Mouse (Mus musculus) kidney, postnatal 0 days (tissue): ENCODE results near the gene Nlrp4b. TPM values are rescaled to one million over a fixed set of nuclear protein-coding genes. Genes with fewer than 3 reads are reported as not detected.
"Not testable (repeated sequence)": the region's sequence is repeated elsewhere in the genome, so short reads cannot be mapped to it uniquely, and the experiment has no call there.

ENCODE experiments used
- ATAC-seq: fragments of 200-750 bp; cut with Nextera tagmentation; replicated peaks from 2 replicates; pipeline ENCODE4 v1.8.0; 2017; ENCODE audit warnings: low read depth, moderate number of reproducible peaks, moderate TSS enrichment, moderate library complexity; ENCODE audit not compliant: low FRiP score
- DNase-seq: peaks from one replicate; pipeline ENCODE4 v3.0.0-alpha.2; 2016; ENCODE audit warnings: low spot score
- H3K27ac ChIP-seq: fragments of 300-500 bp; sonication (generic); 2 replicates; pipeline ENCODE4 v1.5.1; 2014; ENCODE audit warnings: mild to moderate bottlenecking
- H3K27me3 ChIP-seq: fragments of 300-500 bp; sonication (generic); 2 replicates; pipeline ENCODE4 v1.6.1; 2014; ENCODE audit warnings: low read length, mixed read lengths; ENCODE audit not compliant: insufficient read depth
- H3K36me3 ChIP-seq: fragments of 300-500 bp; sonication (generic); 2 replicates; pipeline ENCODE4 v1.6.1; 2014; ENCODE audit warnings: low read length, mixed read lengths; ENCODE audit not compliant: insufficient read depth
- H3K4me1 ChIP-seq: fragments of 300-500 bp; sonication (generic); replicated peaks from 2 replicates; pipeline ENCODE4 v1.6.1; 2014; ENCODE audit warnings: antibody characterized with exemption, low read length, mixed read lengths; ENCODE audit not compliant: insufficient read depth
- H3K4me2 ChIP-seq: fragments of 300-500 bp; sonication (generic); 2 replicates; pipeline ENCODE4 v1.6.1; 2014; ENCODE audit warnings: mild to moderate bottlenecking, low read length, moderate library complexity, mixed read lengths
- H3K4me3 ChIP-seq: fragments of 300-500 bp; sonication (generic); replicated peaks from 2 replicates; pipeline ENCODE4 v1.5.1; 2014; ENCODE audit warnings: low read depth, low read length
- H3K9ac ChIP-seq: fragments of 300-500 bp; sonication (generic); 2 replicates; pipeline ENCODE4 v1.6.1; 2014; ENCODE audit warnings: low read depth, low read length
- H3K9me3 ChIP-seq: fragments of 300-500 bp; sonication (generic); replicated peaks from 2 replicates; pipeline ENCODE4 v1.6.1; 2016; ENCODE audit warnings: low read length, inconsistent platforms, mixed read lengths
- CTCF ChIP-seq: IDR thresholded peaks from 2 replicates; pipeline ENCODE4 v1.5.1; 2016; ENCODE audit warnings: antibody characterized with exemption, low read depth, mild to moderate bottlenecking, moderate library complexity
- WGBS: fragments of 180-500 bp; shearing (Covaris S2); extraction: QIAGEN DNeasy Blood & Tissue Kit; methylation state at CpG from one replicate; pipeline ENCODE4 v1.1.7; 2014; 5-methylcytosine and 5-hydroxymethylcytosine counted together
- polyA plus RNA-seq: library from polyadenylated mRNA; unstranded; fragments of >200 nt; fragmentation: Nextera tagmentation; extraction: Ambion mirVana; gene quantifications from 2 replicates; pipeline ENCODE4 v1.2.1, GENCODE M21; 2015

The Nlrp4b gene
- polyA plus RNA-seq = not detected in 2 replicates

- WGBS = 89% methylated on average over 1 of the region's 1 CpGs
These were observed at the start of gene Nlrp4b for GRCm38 (mm10) chr7:10687489-10687888. Gene Nlrp4b, plus strand, starts transcription at chr7:10687789.

GRCm38 (mm10) chr7:10754264-10754663 is 66.7 kb downstream of the Nlrp4b start, which contains the start of gene Vmn1r71:
Gene Vmn1r71, minus strand, starts transcription at chr7:10754364.
- no peak within 1 kb of the TSS for H3K4me3 ChIP-seq
- no peak within 1 kb of the TSS for H3K4me2 ChIP-seq
- no peaks in the 10 kb centered on the region for H3K9me3 ChIP-seq
- TF ChIP-seq CTCF = no peak
- no peak for DNase-seq
- H3K9ac ChIP-seq = no peak within 1 kb of the TSS
- H3K4me1 ChIP-seq = no peaks in the 10 kb centered on the region
- no peak for ATAC-seq
- H3K27ac ChIP-seq = no peak within 1 kb of the TSS
- no peaks in the 10 kb centered on the region for H3K36me3 ChIP-seq
- no peaks in the 10 kb centered on the region for H3K27me3 ChIP-seq

More at GRCm38 (mm10) chr7:10687489-10687888, at the start of gene Nlrp4b:
- Histone ChIP-seq H3K4me1 (no peaks in the 10 kb centered on the region), H3K4me3 (no peak within 1 kb of the TSS), H3K4me2 (no peak within 1 kb of the TSS), H3K27me3 (no peaks in the 10 kb centered on the region), H3K9ac (no peak within 1 kb of the TSS), H3K27ac (no peak within 1 kb of the TSS), H3K36me3 (no peaks in the 10 kb centered on the region), H3K9me3 (no peaks in the 10 kb centered on the region)
- DNase-seq = no peak
- no peak for ATAC-seq
- no peak for TF ChIP-seq CTCF

GRCm38 (mm10) chr7:10757551-10757950 is 70.0 kb downstream of the Nlrp4b start:
- ATAC-seq, H3K4me3 ChIP-seq, H3K36me3 ChIP-seq, H3K4me2 ChIP-seq, H3K9me3 ChIP-seq, H3K27ac ChIP-seq, H3K4me1 ChIP-seq, H3K9ac ChIP-seq, H3K27me3 ChIP-seq, DNase-seq: not testable (repeated sequence)

Other genes with a start within 250 kb of the Nlrp4b start
- not detected in 2 replicates for gene Vmn1r67, start 244.5 kb upstream of the Nlrp4b start, polyA plus RNA-seq
- 5.7 and 6.4 TPM in 2 replicates for gene Zik1, start 192.4 kb upstream of the Nlrp4b start, polyA plus RNA-seq
- gene Vmn1r68, start 129.3 kb upstream of the Nlrp4b start, polyA plus RNA-seq = not detected in 2 replicates
- not detected in 2 replicates for gene Vmn1r69, start 74.1 kb upstream of the Nlrp4b start, polyA plus RNA-seq
- not detected in 2 replicates for gene Vmn1r70, start 56.3 kb upstream of the Nlrp4b start, polyA plus RNA-seq
- not detected in 2 replicates for gene Vmn1r71, start 66.6 kb downstream of the Nlrp4b start, polyA plus RNA-seq
- not detected in 2 replicates for gene Zscan4b, start 217.3 kb downstream of the Nlrp4b start, polyA plus RNA-seq